Mouse (Mus musculus) forebrain, embryonic 15.5 days (tissue): ENCODE data around the gene Dyrk3. TPM values are rescaled to one million over a fixed set of nuclear protein-coding genes. Genes with fewer than 3 reads are reported as not detected.
A peak's percentile ranks its signal among the peaks of the same experiment; 100 is the strongest.
"Not testable (repeated sequence)": the region's sequence is repeated elsewhere in the genome, so short reads cannot be mapped to it uniquely, and the experiment has no call there.

Experiments used
- ATAC-seq: fragments of 200-750 bp; cut with Nextera tagmentation; replicated peaks from 2 replicates; pipeline ENCODE4 v1.8.0; 2017; ENCODE audit warnings: mild to moderate bottlenecking, moderate TSS enrichment, moderate library complexity
- H3K27ac ChIP-seq: fragments of 300-500 bp; sonication (generic); replicated peaks from 2 replicates; pipeline ENCODE4 v1.5.1; 2015; ENCODE audit warnings: mild to moderate bottlenecking, inconsistent platforms
- H3K27me3 ChIP-seq: fragments of 300-500 bp; sonication (generic); 2 replicates; pipeline ENCODE4 v1.6.1; 2015; ENCODE audit warnings: inconsistent platforms
- H3K36me3 ChIP-seq: fragments of 300-500 bp; sonication (generic); 2 replicates; pipeline ENCODE4 v1.6.1; 2015; ENCODE audit warnings: mild to moderate bottlenecking, inconsistent platforms
- H3K4me1 ChIP-seq: fragments of 300-500 bp; sonication (generic); 2 replicates; pipeline ENCODE4 v1.6.1; 2015; ENCODE audit warnings: inconsistent platforms
- H3K4me2 ChIP-seq: fragments of 300-500 bp; sonication (generic); replicated peaks from 2 replicates; pipeline ENCODE4 v1.6.1; 2015; ENCODE audit warnings: mild to moderate bottlenecking, inconsistent platforms
- H3K4me3 ChIP-seq: fragments of 300-500 bp; sonication (generic); 2 replicates; pipeline ENCODE4 v1.5.1; 2015; ENCODE audit warnings: mild to moderate bottlenecking, inconsistent platforms
- H3K9ac ChIP-seq: fragments of 300-500 bp; sonication (generic); replicated peaks from 2 replicates; pipeline ENCODE4 v1.6.1; 2015; ENCODE audit warnings: mild to moderate bottlenecking, inconsistent platforms
- H3K9me3 ChIP-seq: fragments of 300-500 bp; sonication (generic); 2 replicates; pipeline ENCODE4 v1.6.1; 2016; ENCODE audit warnings: inconsistent platforms
- WGBS: fragments of 180-500 bp; shearing (Covaris S2); methylation state at CpG from one replicate; pipeline ENCODE4 v1.1.7; 2015; ENCODE audit warnings: mixed read lengths; 5-methylcytosine and 5-hydroxymethylcytosine counted together
- polyA plus RNA-seq: library from polyadenylated mRNA; unstranded; fragments of >200 nt; fragmentation: Nextera tagmentation; extraction: Ambion mirVana; gene quantifications from 2 replicates; pipeline ENCODE4 v1.2.1, GENCODE M21; 2015

Gene Dyrk3
- polyA plus RNA-seq, 1 experiment from 2014 or later = 20.8 TPM

GRCm38 (mm10) chr1:131146181-131146614, 8.1 kb upstream of the Dyrk3 start:
- Histone ChIP-seq H3K9me3 (no peaks in the 10 kb centered on the region), H3K4me3 (no peak overlapping the region), H3K36me3 (no peaks in the 10 kb centered on the region), H3K4me2 (no peak overlapping the region), H3K9ac (no peak overlapping the region), H3K27ac (no peak overlapping the region), H3K27me3 (no peaks in the 10 kb centered on the region), H3K4me1 (no peaks in the 10 kb centered on the region)
- 78% methylated on average over 3 of the region's 3 CpGs for WGBS
- ATAC-seq = no peak

GRCm38 (mm10) chr1:131145222-131145621, 7.1 kb upstream of the Dyrk3 start:
- H3K27me3 ChIP-seq, H3K27ac ChIP-seq, ATAC-seq, H3K4me2 ChIP-seq, H3K4me3 ChIP-seq, H3K36me3 ChIP-seq, H3K9ac ChIP-seq, H3K4me1 ChIP-seq, H3K9me3 ChIP-seq: not testable (repeated sequence)
- WGBS = 89% methylated on average over 3 of the region's 3 CpGs

GRCm38 (mm10) chr1:131142472-131142871, 4.3 kb upstream of the Dyrk3 start:
- no peak overlapping the region for H3K4me2 ChIP-seq
- H3K4me1 ChIP-seq = peaks cover 10% of the 10 kb centered on the region
- H3K27ac ChIP-seq = no peak overlapping the region
- no peak for ATAC-seq
- no peaks in the 10 kb centered on the region for H3K36me3 ChIP-seq
- no peaks in the 10 kb centered on the region for H3K27me3 ChIP-seq
- H3K9me3 ChIP-seq = no peaks in the 10 kb centered on the region
- H3K9ac ChIP-seq = no peak overlapping the region
- H3K4me3 ChIP-seq = no peak overlapping the region
- 84% methylated on average over 1 of the region's 1 CpGs for WGBS

GRCm38 (mm10) chr1:131141449-131141848, 3.3 kb upstream of the Dyrk3 start:
- H3K4me3 ChIP-seq = no peak overlapping the region
- no peaks in the 10 kb centered on the region for H3K36me3 ChIP-seq
- no peak for ATAC-seq
- WGBS = 65% methylated on average over 2 of the region's 2 CpGs
- H3K27ac ChIP-seq = no peak overlapping the region
- no peaks in the 10 kb centered on the region for H3K9me3 ChIP-seq
- H3K4me2 ChIP-seq = no peak overlapping the region
- no peaks in the 10 kb centered on the region for H3K27me3 ChIP-seq
- H3K9ac ChIP-seq = no peak overlapping the region
- H3K4me1 ChIP-seq = peaks cover 19% of the 10 kb centered on the region

GRCm38 (mm10) chr1:131139102-131140095, 1.3 kb upstream of the Dyrk3 start:
- Histone ChIP-seq H3K9ac (peak overlapping the region; percentile 81), H3K27me3 (no peaks in the 10 kb centered on the region), H3K4me3 (peak overlapping the region; percentile 82), H3K9me3 (no peaks in the 10 kb centered on the region), H3K36me3 (no peaks in the 10 kb centered on the region), H3K4me2 (peak overlapping the region; percentile 82), H3K27ac (peak overlapping the region; percentile 92; the same call in 1 of the 2 replicates), H3K4me1 (peaks cover 39% of the 10 kb centered on the region)
- WGBS = 72% methylated on average over 11 of the region's 11 CpGs
- no peak for ATAC-seq

GRCm38 (mm10) chr1:131137717-131138118, 422 bp downstream of the Dyrk3 start:
- Histone ChIP-seq H3K27me3 (no peaks in the 10 kb centered on the region), H3K4me3 (peak overlapping the region; percentile 82), H3K4me1 (peaks cover 45% of the 10 kb centered on the region), H3K9ac (peak overlapping the region; percentile 81), H3K36me3 (no peaks in the 10 kb centered on the region), H3K27ac (peak overlapping the region; percentile 92), H3K4me2 (peak overlapping the region; percentile 82), H3K9me3 (no peaks in the 10 kb centered on the region)
- ATAC-seq = peak; percentile 85
- WGBS = under 1% methylated on average over 27 of the region's 36 CpGs

GRCm38 (mm10) chr1:131137111-131137510, 1.0 kb downstream of the Dyrk3 start:
- Histone ChIP-seq H3K36me3 (no peaks in the 10 kb centered on the region), H3K4me1 (peaks cover 45% of the 10 kb centered on the region)
- 2% methylated on average over 5 of the region's 5 CpGs for WGBS

GRCm38 (mm10) chr1:131135960-131136629, 2.0 kb downstream of the Dyrk3 start:
- peaks cover 45% of the 10 kb centered on the region for H3K4me1 ChIP-seq
- H3K4me2 ChIP-seq = peak overlapping the region; percentile 82
- H3K36me3 ChIP-seq = no peaks in the 10 kb centered on the region
- no peak overlapping the region for H3K9ac ChIP-seq
- WGBS = 69% methylated on average over 10 of the region's 10 CpGs
- H3K27ac ChIP-seq = no peak overlapping the region
- no peak for ATAC-seq
- H3K4me3 ChIP-seq = peak overlapping the region; percentile 82
- H3K9me3 ChIP-seq = no peaks in the 10 kb centered on the region
- H3K27me3 ChIP-seq = no peaks in the 10 kb centered on the region

More at GRCm38 (mm10) chr1:131137111-131137510, 1.0 kb downstream of the Dyrk3 start:
- peak overlapping the region; percentile 81 for H3K9ac ChIP-seq
- ATAC-seq = no peak
- H3K4me3 ChIP-seq = peak overlapping the region; percentile 82
- H3K9me3 ChIP-seq = no peaks in the 10 kb centered on the region
- H3K4me2 ChIP-seq = peak overlapping the region; percentile 82
- no peaks in the 10 kb centered on the region for H3K27me3 ChIP-seq
- H3K27ac ChIP-seq = peak overlapping the region; percentile 67

- peak overlapping the region; percentile 82 for H3K4me2 ChIP-seq
- no peaks in the 10 kb centered on the region for H3K27me3 ChIP-seq
- no peak overlapping the region; the same call in 1 of the 2 replicates for H3K4me3 ChIP-seq
- peak overlapping the region; percentile 57 for H3K27ac ChIP-seq
- H3K36me3 ChIP-seq = peaks cover 5% of the 10 kb centered on the region
- WGBS = 27% methylated on average over 8 of the region's 8 CpGs
- no peak overlapping the region; the same call in 1 of the 2 replicates for H3K9ac ChIP-seq
- H3K9me3 ChIP-seq = no peaks in the 10 kb centered on the region
- peaks cover 45% of the 10 kb centered on the region for H3K4me1 ChIP-seq
- ATAC-seq = no peak
Observed at GRCm38 (mm10) chr1:131134942-131135522, 3.1 kb downstream of the Dyrk3 start.

- ATAC-seq = peak; percentile 24; the same call in 1 of the 2 replicates
- no peaks in the 10 kb centered on the region for H3K9me3 ChIP-seq
- H3K4me1 ChIP-seq = peaks cover 43% of the 10 kb centered on the region
- WGBS = 11% methylated on average over 6 of the region's 6 CpGs
- H3K36me3 ChIP-seq = peaks cover 13% of the 10 kb centered on the region
- H3K27ac ChIP-seq = peak overlapping the region; percentile 57
- no peak overlapping the region for H3K4me3 ChIP-seq
- H3K27me3 ChIP-seq = no peaks in the 10 kb centered on the region
- H3K9ac ChIP-seq = peak overlapping the region; percentile 10; the same call in 1 of the 2 replicates
- 0 out of 2 replicates have a peak overlapping the region, but pooled peaks have one; percentile 8 for H3K4me2 ChIP-seq
Observed at GRCm38 (mm10) chr1:131134231-131134630, 3.9 kb downstream of the Dyrk3 start.

- no peak for ATAC-seq
- H3K9ac ChIP-seq = no peak overlapping the region
- 86% methylated on average over 11 of the region's 11 CpGs for WGBS
Observed at GRCm38 (mm10) chr1:131125987-131126744, 12.0 kb downstream of the Dyrk3 start.

More at GRCm38 (mm10) chr1:131125987-131126744, 12.0 kb downstream of the Dyrk3 start:
- H3K9me3 ChIP-seq = no peaks in the 10 kb centered on the region
- H3K4me1 ChIP-seq = no peaks in the 10 kb centered on the region
- H3K36me3 ChIP-seq = peaks cover 34% of the 10 kb centered on the region
- no peak overlapping the region for H3K4me2 ChIP-seq
- no peaks in the 10 kb centered on the region for H3K27me3 ChIP-seq
- H3K27ac ChIP-seq = no peak overlapping the region
- no peak overlapping the region for H3K4me3 ChIP-seq
